Mouse (Mus musculus) liver, embryonic 11.5 days (tissue): ENCODE data around the gene A630023A22Rik. TPM values are rescaled to one million over a fixed set of nuclear protein-coding genes. Genes with fewer than 3 reads are reported as not detected.

Source experiments
- ATAC-seq: fragments of 200-750 bp; cut with Nextera tagmentation; replicated peaks from 2 replicates; pipeline ENCODE4 v1.8.0; 2017; ENCODE audit warnings: moderate number of reproducible peaks, mild to moderate bottlenecking, moderate TSS enrichment, moderate library complexity; ENCODE audit not compliant: low FRiP score
- DNase-seq: peaks from one replicate; pipeline ENCODE4 v3.0.0-alpha.2; 2017; ENCODE audit warnings: low spot score
- H3K27ac ChIP-seq: fragments of 300-500 bp; sonication (generic); 2 replicates; pipeline ENCODE4 v1.5.1; 2014; ENCODE audit warnings: mild to moderate bottlenecking, low read depth, low read length, control low read depth
- H3K27me3 ChIP-seq: fragments of 300-500 bp; sonication (generic); replicated peaks from 2 replicates; pipeline ENCODE4 v1.6.1; 2014; ENCODE audit warnings: low read length, mixed read lengths; ENCODE audit not compliant: control insufficient read depth, insufficient read depth
- H3K36me3 ChIP-seq: fragments of 300-500 bp; sonication (generic); 2 replicates; pipeline ENCODE4 v1.6.1; 2014; ENCODE audit warnings: mild to moderate bottlenecking, low read length, moderate library complexity, mixed read lengths; ENCODE audit not compliant: control insufficient read depth, insufficient read depth
- H3K4me1 ChIP-seq: fragments of 300-500 bp; sonication (generic); replicated peaks from 2 replicates; pipeline ENCODE4 v1.6.1; 2014; ENCODE audit warnings: low read length, mixed read lengths; ENCODE audit not compliant: control insufficient read depth, insufficient read depth
- H3K4me2 ChIP-seq: fragments of 300-500 bp; sonication (generic); 2 replicates; pipeline ENCODE4 v1.6.1; 2014; ENCODE audit warnings: mild to moderate bottlenecking, control low read depth, moderate library complexity
- H3K4me3 ChIP-seq: fragments of 300-500 bp; sonication (generic); 2 replicates; pipeline ENCODE4 v1.5.1; 2014; ENCODE audit warnings: low read depth, low read length, control low read depth
- H3K9ac ChIP-seq: fragments of 300-500 bp; sonication (generic); 2 replicates; pipeline ENCODE4 v1.6.1; 2014; ENCODE audit warnings: low read depth, low read length, control low read depth
- H3K9me3 ChIP-seq: fragments of 300-500 bp; sonication (generic); 2 replicates; pipeline ENCODE4 v1.6.1; 2016; ENCODE audit warnings: low read length, inconsistent platforms, mixed read lengths; ENCODE audit not compliant: control insufficient read depth
- WGBS: fragments of 180-500 bp; shearing (Covaris S2); extraction: QIAGEN DNeasy Blood & Tissue Kit; methylation state at CpG from one replicate; pipeline ENCODE4 v1.1.7; 2014; 5-methylcytosine and 5-hydroxymethylcytosine counted together
- polyA plus RNA-seq: library from polyadenylated mRNA; unstranded; fragments of >200 nt; fragmentation: Nextera tagmentation; extraction: Ambion mirVana; gene quantifications from 2 replicates; pipeline ENCODE4 v1.2.1, GENCODE M21; 2014

The A630023A22Rik gene
- polyA plus RNA-seq, 1 experiment from 2014 or later, result not detected

DNA sequence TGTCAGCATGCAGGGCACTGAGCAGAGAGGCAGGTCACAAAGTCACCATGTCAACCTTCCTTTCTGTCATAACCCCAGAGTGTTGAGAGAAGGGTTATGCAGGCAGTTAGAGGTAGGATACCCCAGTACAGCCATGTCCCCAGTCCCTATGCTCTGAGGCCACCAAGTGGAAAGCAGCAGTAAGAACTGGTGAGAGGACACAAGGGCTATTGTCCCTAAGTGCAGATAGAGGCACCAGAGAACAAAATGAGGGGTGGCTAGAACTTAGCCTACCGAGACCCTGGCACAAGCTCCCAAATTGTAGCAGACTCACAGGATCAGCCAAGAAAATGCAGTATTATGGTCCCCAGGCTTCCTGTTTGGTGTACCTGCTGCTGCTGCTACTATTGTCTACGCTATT is 85.6 kb downstream of the A630023A22Rik start:
- H3K27me3 ChIP-seq, result no peaks in the 10 kb centered on the region
- H3K4me2 ChIP-seq, result no peak overlapping the region
- H3K9ac ChIP-seq, result no peak overlapping the region
- no peak for ATAC-seq
- DNase-seq, result peak; percentile 22
- H3K9me3 ChIP-seq, result no peaks in the 10 kb centered on the region
- no peaks in the 10 kb centered on the region for H3K36me3 ChIP-seq
- no peaks in the 10 kb centered on the region for H3K4me1 ChIP-seq
- no peak overlapping the region for H3K4me3 ChIP-seq
- H3K27ac ChIP-seq, result no peak overlapping the region
- WGBS, result 76% methylated on average over 2 of the region's 2 CpGs

DNA sequence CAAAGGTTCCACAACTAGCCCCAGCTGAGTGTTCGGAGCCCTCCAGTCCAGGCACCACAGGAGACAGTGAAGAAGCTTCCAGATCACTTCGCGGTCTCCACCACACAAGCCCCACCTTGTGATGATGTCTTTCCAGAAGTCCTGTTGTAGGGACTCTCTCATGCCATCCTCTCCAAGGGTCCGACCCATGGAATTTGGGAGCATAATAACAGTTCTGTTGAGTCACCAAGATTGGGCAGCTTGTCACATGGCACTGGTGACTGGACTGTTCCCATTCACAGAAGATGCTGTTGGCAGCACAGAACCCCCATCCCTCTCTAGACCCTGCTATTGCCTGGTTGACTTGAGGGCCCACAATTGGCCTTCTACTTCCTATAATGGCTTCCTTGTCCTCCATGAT is 86.2 kb downstream of the A630023A22Rik start, which contains the start of gene Gm5460:
Gene Gm5460, plus strand, starts transcription at position 378 of the 400 bp plus-strand sequence.
- Histone ChIP-seq H3K9me3 (no peaks in the 10 kb centered on the region), H3K36me3 (no peaks in the 10 kb centered on the region), H3K9ac (no peak within 1 kb of the TSS), H3K27me3 (no peaks in the 10 kb centered on the region), H3K4me2 (no peak within 1 kb of the TSS), H3K4me1 (no peaks in the 10 kb centered on the region), H3K27ac (no peak within 1 kb of the TSS), H3K4me3 (no peak within 1 kb of the TSS)
- 92% methylated on average over 4 of the region's 4 CpGs for WGBS
- no peak for DNase-seq
- ATAC-seq, result no peak

DNA sequence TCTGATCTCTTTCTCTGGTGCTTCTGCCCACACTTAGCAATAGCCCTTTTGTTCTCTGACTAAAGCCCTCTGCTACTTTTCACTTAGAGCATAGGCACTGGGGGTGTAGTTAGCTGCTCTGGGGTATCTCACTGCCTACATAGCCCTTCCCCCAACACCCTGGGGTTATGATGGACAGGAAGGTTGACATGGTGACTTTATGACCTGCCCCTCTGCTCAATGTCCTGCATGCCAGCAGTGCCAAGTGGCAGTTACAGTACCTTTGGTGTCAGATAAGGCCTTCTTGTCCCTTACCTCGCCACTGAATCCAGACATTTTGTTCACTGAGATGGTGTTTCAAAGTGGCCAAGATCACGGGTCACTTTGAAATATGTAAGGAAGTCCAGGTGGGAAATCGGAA is 87.5 kb downstream of the A630023A22Rik start, which contains the start of gene Gm30083:
Gene Gm30083, minus strand, starts transcription at position 120 of the 400 bp plus-strand sequence.
- Histone ChIP-seq H3K9me3 (no peaks in the 10 kb centered on the region), H3K36me3 (no peaks in the 10 kb centered on the region)
- no peak for ATAC-seq

DNA sequence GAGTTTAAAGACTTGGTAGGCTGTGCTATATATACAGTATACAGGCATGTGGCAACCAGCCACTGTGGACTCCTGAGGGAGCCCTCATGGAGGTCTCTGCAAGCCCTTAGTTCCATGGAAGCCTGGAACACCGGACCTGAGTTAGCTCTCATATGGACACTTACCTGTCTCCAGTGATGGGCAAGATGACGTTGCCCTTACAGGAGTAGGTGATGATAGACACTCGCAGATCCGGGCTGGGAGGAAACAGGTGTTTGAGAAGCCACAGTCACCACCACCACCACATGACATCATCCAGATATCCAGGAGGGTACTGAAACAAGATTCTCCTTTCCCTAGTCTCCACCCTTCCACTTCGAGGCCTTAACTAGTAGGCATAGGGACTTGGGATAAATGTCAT is 100.2 kb downstream of the A630023A22Rik start:
- H3K27me3 ChIP-seq, result no peaks in the 10 kb centered on the region
- H3K9me3 ChIP-seq, result no peaks in the 10 kb centered on the region
- H3K9ac ChIP-seq, result no peak overlapping the region
- H3K4me3 ChIP-seq, result no peak overlapping the region
- DNase-seq (peak; percentile 14), ATAC-seq (no peak)
- 75% methylated on average over 5 of the region's 5 CpGs for WGBS
- H3K4me2 ChIP-seq, result no peak overlapping the region
- H3K27ac ChIP-seq, result no peak overlapping the region
- H3K36me3 ChIP-seq, result no peaks in the 10 kb centered on the region
- H3K4me1 ChIP-seq, result no peaks in the 10 kb centered on the region

More for the DNA sequence above, 87.5 kb downstream of the A630023A22Rik start, which contains the start of gene Gm30083:
- 66% methylated on average over 3 of the region's 3 CpGs for WGBS
- peak; percentile 10 for DNase-seq
- no peak within 1 kb of the TSS for H3K9ac ChIP-seq
- no peaks in the 10 kb centered on the region for H3K27me3 ChIP-seq
- H3K4me1 ChIP-seq, result no peaks in the 10 kb centered on the region
- no peak within 1 kb of the TSS for H3K4me2 ChIP-seq
- H3K27ac ChIP-seq, result no peak within 1 kb of the TSS
- no peak within 1 kb of the TSS for H3K4me3 ChIP-seq

DNA sequence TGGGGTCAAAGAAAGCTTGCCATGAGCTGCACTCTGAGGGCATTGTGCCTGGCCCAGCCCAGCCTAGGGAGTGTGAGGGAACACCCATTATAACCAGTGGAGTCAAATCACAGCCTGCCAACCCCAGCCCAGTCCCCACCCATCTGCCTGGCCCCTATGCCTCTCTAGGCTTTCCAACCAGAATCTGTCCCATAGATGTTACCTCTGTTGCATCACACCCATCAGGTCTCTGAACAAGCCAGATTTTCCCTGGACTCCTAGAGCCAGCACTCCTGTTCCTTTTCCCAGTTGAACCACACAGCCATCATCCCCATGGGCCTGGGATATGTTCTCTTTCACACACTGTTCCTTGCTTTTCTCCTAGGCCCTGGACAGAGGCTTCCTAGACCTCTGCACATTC is 101.1 kb downstream of the A630023A22Rik start:
- H3K36me3 ChIP-seq, result no peaks in the 10 kb centered on the region
- no peaks in the 10 kb centered on the region for H3K9me3 ChIP-seq
- H3K4me1 ChIP-seq, result no peaks in the 10 kb centered on the region
- peak; percentile 7 for DNase-seq
- no peaks in the 10 kb centered on the region for H3K27me3 ChIP-seq
- no peak overlapping the region for H3K4me2 ChIP-seq
- ATAC-seq, result no peak
- no peak overlapping the region for H3K9ac ChIP-seq
- H3K27ac ChIP-seq, result no peak overlapping the region
- H3K4me3 ChIP-seq, result no peak overlapping the region

Other genes with a start within 250 kb of the A630023A22Rik start
- gene Gdf10, start 179.2 kb downstream of the A630023A22Rik start, polyA plus RNA-seq, result 23.9 and 25.9 TPM in 2 replicates
- gene Gdf2, start 161.7 kb downstream of the A630023A22Rik start, polyA plus RNA-seq, result 17.4 and 18.4 TPM in 2 replicates
- gene Rbp3, start 148.8 kb downstream of the A630023A22Rik start, polyA plus RNA-seq, result 0.12 TPM in 2 replicates
- 0.08 TPM in 1 of 2 replicates, not detected in the other for gene Zfp488, start 124.0 kb downstream of the A630023A22Rik start, polyA plus RNA-seq
- gene Gm30083, start 87.6 kb downstream of the A630023A22Rik start, polyA plus RNA-seq, result not detected in 2 replicates
- gene Gm5460, start 86.0 kb downstream of the A630023A22Rik start, polyA plus RNA-seq, result not detected in 2 replicates
- gene Antxrl, start 50.0 kb downstream of the A630023A22Rik start, polyA plus RNA-seq, result not detected in 2 replicates
- 0.14 and 0.27 TPM in 2 replicates for gene Anxa8, start 16.8 kb downstream of the A630023A22Rik start, polyA plus RNA-seq
- 0.04 and 0.06 TPM in 2 replicates for gene Npy4r, start 49.7 kb upstream of the A630023A22Rik start, polyA plus RNA-seq
- 0.03 and 0.16 TPM in 2 replicates for gene Gprin2, start 98.9 kb upstream of the A630023A22Rik start, polyA plus RNA-seq
- gene Syt15, start 116.8 kb upstream of the A630023A22Rik start, polyA plus RNA-seq, result 0.21 and 0.29 TPM in 2 replicates
- gene Shld2, start 207.7 kb upstream of the A630023A22Rik start, polyA plus RNA-seq, result 10.5 and 15.4 TPM in 2 replicates
- 182 and 192 TPM in 2 replicates for gene Glud1, start 208.0 kb upstream of the A630023A22Rik start, polyA plus RNA-seq